Mouse (Mus musculus): ENCODE results near the gene Cers6. TPM values are rescaled to one million over a fixed set of nuclear protein-coding genes. Genes with fewer than 3 reads are reported as not detected.

The Cers6 gene
- polyA plus RNA-seq, 1 experiment from 2014 or later, result 82.3 TPM

DNA sequence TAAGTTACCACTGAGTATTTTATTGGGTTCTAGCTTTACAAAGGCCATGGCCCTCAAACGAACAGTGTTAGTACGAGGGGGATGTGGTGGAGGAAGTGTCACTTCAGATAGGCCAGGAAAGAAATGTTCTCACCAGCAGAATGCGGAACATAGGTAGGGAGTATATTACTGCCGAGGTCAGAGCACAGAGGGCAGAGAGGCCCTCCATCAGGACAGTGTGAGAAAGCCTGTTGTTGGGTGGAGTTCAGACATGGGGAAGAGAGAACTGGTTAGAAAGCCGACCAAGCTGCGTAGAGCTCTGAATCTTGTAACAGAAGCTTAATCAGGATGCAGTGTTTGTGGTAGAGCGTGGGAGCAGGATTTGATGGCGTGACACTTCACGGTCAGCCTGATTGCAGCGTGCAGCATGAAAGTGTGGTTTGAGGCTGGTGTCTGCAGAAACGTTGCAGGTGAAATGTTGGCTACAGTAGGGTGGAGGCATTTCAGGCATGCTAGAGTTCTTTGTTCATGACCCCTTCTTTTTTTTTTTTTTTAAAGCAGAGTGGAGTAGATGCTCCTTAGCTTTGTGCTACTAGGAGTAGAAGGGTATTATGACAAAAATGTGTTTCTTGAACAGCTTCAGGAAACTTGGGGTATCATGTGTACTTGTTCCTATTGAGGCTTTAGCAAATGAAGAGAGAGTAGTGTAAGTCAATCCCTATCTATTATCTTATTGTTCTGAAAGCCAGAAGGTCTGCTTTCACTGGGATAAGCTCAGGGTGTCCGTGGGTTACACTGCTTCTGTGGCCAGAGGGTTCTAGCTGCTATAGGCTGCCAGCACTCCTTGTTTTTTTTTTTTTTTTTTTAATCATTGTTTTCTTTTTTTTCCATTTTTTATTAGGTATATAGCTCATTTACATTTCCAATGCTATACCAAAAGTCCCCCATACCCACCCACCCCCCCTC lies 117.7 kb downstream of the Cers6 start:
- ATAC-seq (ENCODE audit: low read depth), result no peak
- Histone ChIP-seq H3K36me3 (ENCODE audit: control insufficient read depth, insufficient read depth, low read length) (no peaks in the 10 kb centered on the region), H3K9ac (replicated peaks; ENCODE audit: low read depth, low read length) (no peak overlapping the region), H3K4me2 (ENCODE audit: low read depth, low read length) (no peak overlapping the region), H3K4me3 (ENCODE audit: low read depth, low read length) (no peak overlapping the region), H3K27ac (ENCODE audit: low read depth, low read length) (no peak overlapping the region), H3K4me1 (ENCODE audit: control insufficient read depth, insufficient read depth, low read length) (no peaks in the 10 kb centered on the region), H3K27me3 (ENCODE audit: control insufficient read depth, insufficient read depth, low read length) (no peaks in the 10 kb centered on the region), H3K9me3 (ENCODE audit: control insufficient read depth, low read length) (no peaks in the 10 kb centered on the region)
- 65% methylated on average over 12 of the region's 12 CpGs for WGBS

GRCm38 (mm10) chr2:68981302-68981701 lies 120.1 kb downstream of the Cers6 start:
- WGBS, result 89% methylated on average over 9 of the region's 9 CpGs
- peaks cover 7% of the 10 kb centered on the region; the same call in 1 of the 2 replicates for H3K4me1 ChIP-seq (ENCODE audit: control insufficient read depth, insufficient read depth, low read length)
- ATAC-seq (ENCODE audit: low read depth), result no peak

DNA sequence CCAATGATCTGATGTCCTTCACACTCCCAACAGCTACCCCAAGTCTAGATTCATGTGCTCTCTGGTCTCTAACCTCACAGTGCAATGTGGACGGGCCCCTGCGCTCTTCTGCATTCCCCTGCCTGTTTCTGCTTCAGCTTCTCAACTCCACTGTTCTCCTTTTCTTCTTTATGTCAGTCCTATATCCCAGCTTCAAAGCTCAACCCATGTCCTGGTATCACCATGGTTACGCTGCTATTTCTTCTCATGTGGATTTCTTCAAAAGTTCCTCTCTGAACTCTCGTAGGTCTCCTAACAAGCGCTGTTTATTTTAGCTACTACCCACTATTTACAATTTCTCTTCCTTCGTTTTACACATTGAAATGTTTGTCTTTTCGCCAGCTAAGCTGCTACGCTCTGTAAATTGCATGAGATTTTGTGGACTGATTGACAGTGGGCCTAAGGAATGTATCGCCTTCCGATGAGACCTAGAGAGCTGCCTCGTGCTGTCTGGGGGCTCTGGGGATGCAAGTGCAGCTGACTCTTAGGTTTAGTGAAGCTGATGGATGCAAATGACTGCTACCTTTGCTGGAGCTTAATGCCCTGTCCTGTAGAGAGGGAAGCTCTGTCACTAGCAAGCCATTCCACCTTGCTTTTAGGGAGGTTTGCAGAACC lies 120.6 kb downstream of the Cers6 start:
- no peak overlapping the region for H3K4me2 ChIP-seq (ENCODE audit: low read depth, low read length)
- peaks cover 7% of the 10 kb centered on the region; the same call in 1 of the 2 replicates for H3K4me1 ChIP-seq (ENCODE audit: control insufficient read depth, insufficient read depth, low read length)
- no peak for ATAC-seq (ENCODE audit: low read depth)
- H3K27ac ChIP-seq (ENCODE audit: low read depth, low read length), result no peak overlapping the region
- H3K9me3 ChIP-seq (ENCODE audit: control insufficient read depth, low read length), result no peaks in the 10 kb centered on the region
- no peak overlapping the region for H3K9ac ChIP-seq (replicated peaks; ENCODE audit: low read depth, low read length)
- H3K4me3 ChIP-seq (ENCODE audit: low read depth, low read length), result no peak overlapping the region
- no peaks in the 10 kb centered on the region for H3K36me3 ChIP-seq (ENCODE audit: control insufficient read depth, insufficient read depth, low read length)
- no peaks in the 10 kb centered on the region for H3K27me3 ChIP-seq (ENCODE audit: control insufficient read depth, insufficient read depth, low read length)
- WGBS, result 66% methylated on average over 11 of the region's 11 CpGs

More at GRCm38 (mm10) chr2:68981302-68981701, 120.1 kb downstream of the Cers6 start:
- H3K9ac ChIP-seq (replicated peaks; ENCODE audit: low read depth, low read length), result no peak overlapping the region
- no peak overlapping the region for H3K4me2 ChIP-seq (ENCODE audit: low read depth, low read length)
- H3K9me3 ChIP-seq (ENCODE audit: control insufficient read depth, low read length), result no peaks in the 10 kb centered on the region
- H3K4me3 ChIP-seq (ENCODE audit: low read depth, low read length), result no peak overlapping the region
- no peaks in the 10 kb centered on the region for H3K36me3 ChIP-seq (ENCODE audit: control insufficient read depth, insufficient read depth, low read length)
- no peak overlapping the region for H3K27ac ChIP-seq (ENCODE audit: low read depth, low read length)
- H3K27me3 ChIP-seq (ENCODE audit: control insufficient read depth, insufficient read depth, low read length), result no peaks in the 10 kb centered on the region

DNA sequence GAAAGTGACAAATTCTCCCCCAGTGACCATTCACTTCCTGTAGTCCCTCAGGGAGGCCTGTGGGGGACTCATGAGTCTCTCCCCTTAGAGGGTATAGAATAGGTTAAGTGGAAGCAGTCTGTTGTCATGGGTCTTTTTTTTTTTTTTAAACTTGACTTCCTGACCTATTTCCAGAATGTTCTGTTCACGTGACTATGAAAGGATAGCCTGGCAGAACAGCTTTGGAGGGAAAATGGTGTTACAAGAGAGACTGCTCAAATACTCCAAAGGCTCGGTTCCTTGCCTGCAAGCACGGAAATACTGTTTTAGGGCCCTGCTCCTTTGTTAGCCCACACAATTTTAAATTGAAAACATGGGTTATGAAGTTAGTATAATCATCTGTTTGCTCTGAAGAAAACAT lies 121.7 kb downstream of the Cers6 start:
- no peak for ATAC-seq (ENCODE audit: low read depth)
- Histone ChIP-seq H3K4me3 (ENCODE audit: low read depth, low read length) (no peak overlapping the region), H3K27ac (ENCODE audit: low read depth, low read length) (no peak overlapping the region), H3K36me3 (ENCODE audit: control insufficient read depth, insufficient read depth, low read length) (no peaks in the 10 kb centered on the region), H3K4me1 (ENCODE audit: control insufficient read depth, insufficient read depth, low read length) (peaks cover 7% of the 10 kb centered on the region; the same call in 1 of the 2 replicates), H3K4me2 (ENCODE audit: low read depth, low read length) (no peak overlapping the region), H3K9me3 (ENCODE audit: control insufficient read depth, low read length) (no peaks in the 10 kb centered on the region), H3K27me3 (ENCODE audit: control insufficient read depth, insufficient read depth, low read length) (no peaks in the 10 kb centered on the region), H3K9ac (replicated peaks; ENCODE audit: low read depth, low read length) (no peak overlapping the region)
- WGBS, result 90% methylated on average over 3 of the region's 3 CpGs

DNA sequence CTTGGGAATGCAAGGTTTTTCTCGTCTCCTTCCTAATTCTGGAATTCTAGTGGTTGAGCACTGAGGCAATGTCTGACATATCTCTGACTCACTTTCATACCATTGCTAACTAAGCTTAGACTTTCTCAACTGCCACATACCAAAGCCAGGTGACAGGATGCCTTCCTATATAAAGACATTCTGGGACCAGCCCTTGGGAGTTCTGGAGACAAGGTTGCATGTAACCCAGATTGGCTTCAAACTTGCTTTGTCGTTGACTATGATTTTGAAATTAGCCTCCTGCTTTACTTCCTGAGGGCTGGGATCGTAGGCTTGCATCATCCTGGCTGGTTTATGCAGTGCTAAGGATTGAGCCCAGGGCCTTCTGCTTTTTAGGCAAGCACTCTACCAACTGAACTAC lies 122.2 kb downstream of the Cers6 start:
- Histone ChIP-seq H3K4me2 (ENCODE audit: low read depth, low read length) (no peak overlapping the region), H3K4me1 (ENCODE audit: control insufficient read depth, insufficient read depth, low read length) (peaks cover 7% of the 10 kb centered on the region; the same call in 1 of the 2 replicates), H3K4me3 (ENCODE audit: low read depth, low read length) (no peak overlapping the region), H3K27ac (ENCODE audit: low read depth, low read length) (no peak overlapping the region), H3K27me3 (ENCODE audit: control insufficient read depth, insufficient read depth, low read length) (no peaks in the 10 kb centered on the region), H3K9me3 (ENCODE audit: control insufficient read depth, low read length) (no peaks in the 10 kb centered on the region), H3K36me3 (ENCODE audit: control insufficient read depth, insufficient read depth, low read length) (no peaks in the 10 kb centered on the region), H3K9ac (replicated peaks; ENCODE audit: low read depth, low read length) (no peak overlapping the region)
- 89% methylated on average over 3 of the region's 3 CpGs for WGBS
- ATAC-seq (ENCODE audit: low read depth), result no peak

DNA sequence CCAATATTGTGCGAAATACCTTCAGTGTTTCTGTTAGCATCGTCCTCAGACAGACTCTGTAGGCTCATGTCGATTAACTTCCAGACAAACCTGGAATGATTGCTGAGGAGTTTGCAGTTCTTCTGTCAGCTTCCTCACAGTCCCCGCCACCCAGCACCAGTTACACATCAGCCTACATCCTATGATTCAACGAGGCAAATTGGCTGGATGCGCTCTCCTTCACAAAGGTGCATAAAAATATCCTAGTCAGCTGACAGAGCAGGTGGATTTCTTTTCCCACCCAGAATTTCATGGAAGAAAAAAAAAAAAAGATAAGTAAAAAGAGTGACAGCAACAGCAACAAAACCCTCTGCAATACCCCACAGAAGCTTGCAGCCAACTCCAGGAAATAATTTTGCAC lies 127.9 kb downstream of the Cers6 start:
- H3K9me3 ChIP-seq (ENCODE audit: control insufficient read depth, low read length), result no peaks in the 10 kb centered on the region
- WGBS, result 98% methylated on average over 6 of the region's 6 CpGs
- H3K36me3 ChIP-seq (ENCODE audit: control insufficient read depth, insufficient read depth, low read length), result no peaks in the 10 kb centered on the region
- H3K4me2 ChIP-seq (ENCODE audit: low read depth, low read length), result no peak overlapping the region
- no peak for ATAC-seq (ENCODE audit: low read depth)
- no peaks in the 10 kb centered on the region for H3K27me3 ChIP-seq (ENCODE audit: control insufficient read depth, insufficient read depth, low read length)
- no peak overlapping the region for H3K4me3 ChIP-seq (ENCODE audit: low read depth, low read length)
- no peak overlapping the region for H3K9ac ChIP-seq (replicated peaks; ENCODE audit: low read depth, low read length)
- peaks cover 7% of the 10 kb centered on the region; the same call in 1 of the 2 replicates for H3K4me1 ChIP-seq (ENCODE audit: control insufficient read depth, insufficient read depth, low read length)
- no peak overlapping the region for H3K27ac ChIP-seq (ENCODE audit: low read depth, low read length)

GRCm38 (mm10) chr2:68992629-68993028 lies 131.4 kb downstream of the Cers6 start:
- WGBS, result 96% methylated on average over 5 of the region's 5 CpGs
- no peak overlapping the region for H3K4me2 ChIP-seq (ENCODE audit: low read depth, low read length)
- no peak overlapping the region for H3K9ac ChIP-seq (replicated peaks; ENCODE audit: low read depth, low read length)
- H3K4me1 ChIP-seq (ENCODE audit: control insufficient read depth, insufficient read depth, low read length), result no peaks in the 10 kb centered on the region
- H3K4me3 ChIP-seq (ENCODE audit: low read depth, low read length), result no peak overlapping the region
- H3K9me3 ChIP-seq (ENCODE audit: control insufficient read depth, low read length), result no peaks in the 10 kb centered on the region
- H3K36me3 ChIP-seq (ENCODE audit: control insufficient read depth, insufficient read depth, low read length), result no peaks in the 10 kb centered on the region
- no peak for ATAC-seq (ENCODE audit: low read depth)
- no peak overlapping the region for H3K27ac ChIP-seq (ENCODE audit: low read depth, low read length)
- H3K27me3 ChIP-seq (ENCODE audit: control insufficient read depth, insufficient read depth, low read length), result no peaks in the 10 kb centered on the region

DNA sequence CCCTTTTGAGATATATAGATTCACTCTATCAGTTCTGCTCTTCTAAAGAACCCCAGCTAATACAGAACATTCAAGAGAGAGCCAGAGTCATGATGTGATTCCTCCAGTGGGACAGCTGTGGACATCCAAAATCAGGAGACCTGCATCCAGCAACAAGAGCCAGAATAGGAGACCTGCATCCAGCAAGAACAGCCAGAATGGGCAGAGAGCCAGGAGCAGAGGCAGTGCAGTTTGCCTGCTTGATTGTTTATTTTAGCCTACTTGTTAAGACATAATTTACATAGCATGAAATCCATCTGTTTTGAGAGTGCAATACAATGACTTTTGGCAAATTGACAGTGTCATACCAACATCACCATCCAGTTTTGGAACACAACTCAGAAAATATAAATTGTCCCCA lies 133.2 kb downstream of the Cers6 start:
- H3K27me3 ChIP-seq (ENCODE audit: control insufficient read depth, insufficient read depth, low read length), result no peaks in the 10 kb centered on the region
- no peak for ATAC-seq (ENCODE audit: low read depth)

GRCm38 (mm10) chr2:68995723-68996122 lies 134.5 kb downstream of the Cers6 start:
- Histone ChIP-seq H3K9me3 (ENCODE audit: control insufficient read depth, low read length) (no peaks in the 10 kb centered on the region), H3K9ac (replicated peaks; ENCODE audit: low read depth, low read length) (no peak overlapping the region), H3K4me1 (ENCODE audit: control insufficient read depth, insufficient read depth, low read length) (no peaks in the 10 kb centered on the region), H3K4me2 (ENCODE audit: low read depth, low read length) (no peak overlapping the region), H3K27ac (ENCODE audit: low read depth, low read length) (no peak overlapping the region), H3K27me3 (ENCODE audit: control insufficient read depth, insufficient read depth, low read length) (no peaks in the 10 kb centered on the region), H3K36me3 (ENCODE audit: control insufficient read depth, insufficient read depth, low read length) (no peaks in the 10 kb centered on the region), H3K4me3 (ENCODE audit: low read depth, low read length) (no peak overlapping the region)
- ATAC-seq (ENCODE audit: low read depth), result no peak

More for the DNA sequence above, 133.2 kb downstream of the Cers6 start:
- no peak overlapping the region for H3K9ac ChIP-seq (replicated peaks; ENCODE audit: low read depth, low read length)
- H3K4me3 ChIP-seq (ENCODE audit: low read depth, low read length), result no peak overlapping the region
- no peaks in the 10 kb centered on the region for H3K9me3 ChIP-seq (ENCODE audit: control insufficient read depth, low read length)
- no peak overlapping the region for H3K27ac ChIP-seq (ENCODE audit: low read depth, low read length)
- no peaks in the 10 kb centered on the region for H3K4me1 ChIP-seq (ENCODE audit: control insufficient read depth, insufficient read depth, low read length)
- no peak overlapping the region for H3K4me2 ChIP-seq (ENCODE audit: low read depth, low read length)
- no peaks in the 10 kb centered on the region for H3K36me3 ChIP-seq (ENCODE audit: control insufficient read depth, insufficient read depth, low read length)
